Comparison of ENCODE assay signal across 10 mouse cellular contexts in the genomic region with DNA sequence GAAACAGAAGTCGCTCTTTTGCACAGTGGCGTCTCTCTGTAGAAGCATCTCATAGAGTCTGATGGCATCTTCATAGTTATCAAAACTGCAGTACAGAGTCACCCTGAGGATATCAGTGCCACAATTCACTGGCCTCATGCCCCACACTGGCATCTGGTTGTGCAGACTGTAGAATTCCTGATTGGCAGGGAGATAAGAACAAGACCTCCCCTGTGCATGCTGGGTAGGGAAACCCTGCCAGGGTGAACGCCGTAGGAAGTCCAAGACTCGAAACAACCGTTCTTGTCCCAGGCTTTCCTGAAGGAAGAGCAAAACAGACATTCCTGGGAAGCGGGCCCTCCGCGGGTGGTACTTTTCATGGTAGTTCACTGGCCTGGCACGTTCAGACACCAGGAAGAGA. TPM values are rescaled to one million over a fixed set of nuclear protein-coding genes. Genes with fewer than 3 reads are reported as not detected.
DNase-seq lines count a peak whose midpoint lies in the region; ATAC-seq and TF ChIP-seq lines count a peak whose summit lies in the region.
"Had no signal": no experiment of that assay in that cellular context is flagged by ENCODE, and none has a peak within 500 bp of the region (broad histone marks: within the 10 kb centered on the region; RNA-seq: fewer than 3 reads in every experiment).

No protein-coding gene starts in this region.

- H3K27me3 ChIP-seq in heart, postnatal 0 days (ENCODE audit: control insufficient read depth, insufficient read depth, low read length), result no peaks in the 10 kb centered on the region
- H3K27me3 ChIP-seq in CH12.LX (replicated peaks), result no peaks in the 10 kb centered on the region
- H3K27me3 ChIP-seq in lung, embryonic 14.5 days (ENCODE audit: insufficient read depth, low read length), result no peaks in the 10 kb centered on the region
- H3K27me3 ChIP-seq: hindbrain, embryonic 15.5 days had no signal

- no peak for TF ChIP-seq RAD21 in CH12.LX (IDR thresholded peaks at IDR 0.05; ENCODE audit: low read depth, low read length)

- peak overlapping the region; percentile 40 for H3K4me3 ChIP-seq in heart, postnatal 0 days (ENCODE audit: low read depth, low read length)
- peak overlapping the region; percentile 67 to 79 (median 78) for H3K4me3 ChIP-seq in CH12.LX (replicated peaks in 1 of 3; ENCODE audit: low read depth in 2 of 3, low read length in 2 of 3, poor library complexity in 1 of 3)
- peak overlapping the region; percentile 19 for H3K4me3 ChIP-seq in lung, embryonic 14.5 days (ENCODE audit: low read depth, low read length)
- H3K4me3 ChIP-seq: hindbrain, embryonic 15.5 days had no signal

- H3K27ac ChIP-seq in heart, postnatal 0 days (ENCODE audit: low read depth), result peak overlapping the region; percentile 82
- peak overlapping the region; percentile 44; the same call in 1 of the 2 replicates for H3K27ac ChIP-seq in CH12.LX (ENCODE audit: insufficient read depth, low read depth)
- peak overlapping the region; percentile 50; the same call in 1 of the 2 replicates for H3K27ac ChIP-seq in lung, embryonic 14.5 days (ENCODE audit: low read depth)
- H3K27ac ChIP-seq: hindbrain, embryonic 15.5 days had no signal

- no peaks in the 10 kb centered on the region for H3K36me3 ChIP-seq in heart, postnatal 0 days (replicated peaks; ENCODE audit: control insufficient read depth, insufficient read depth, low read length)
- peaks cover 0 to 9% of the 10 kb centered on the region in 2 experiments for H3K36me3 ChIP-seq in CH12.LX (replicated peaks in 1 of 2; ENCODE audit: control insufficient read depth in 1 of 2, insufficient read depth in 1 of 2, low read length in 1 of 2)
- H3K36me3 ChIP-seq in lung, embryonic 14.5 days (ENCODE audit: insufficient read depth), result no peaks in the 10 kb centered on the region
- H3K36me3 ChIP-seq: hindbrain, embryonic 15.5 days had no signal

- dilution Hi-C loops in CH12.LX (cut with MboI; ENCODE audit: extremely low pct_ligation_motif_present, extremely low pct_unique_long_range_greater_than_20kb, low sequenced_read_pairs), result no loop called here

- peaks cover 34% of the 10 kb centered on the region for H3K79me2 ChIP-seq in CH12.LX (replicated peaks; ENCODE audit: control insufficient read depth, extremely low read depth, insufficient read depth, poor library complexity, severe bottlenecking)

- DNase-seq in heart, postnatal 0 days (ENCODE audit: low spot score), result no peak
- DNase-seq in heart, postnatal 36 days, result no peak
- DNase-seq in CH12.LX (ENCODE audit: extremely low read depth) (no peak), ZHBTc4 (ENCODE audit: low read depth, low spot score) (peak; percentile 29)
- no peak for DNase-seq in lung, embryonic 14.5 days
- DNase-seq in retina, embryonic 14.5 days (ENCODE audit: low spot score), result no peak

- intact Hi-C loops in heart, postnatal 36 days (cut with DNase I), result loop anchor here (5.0 kb wide), 1 partner anchor 124 kb away; no protein-coding TSS in a partner anchor

- no peak for TF ChIP-seq POLR2A in CH12.LX (IDR thresholded peaks at IDR 0.05; ENCODE audit: low read depth, low read length)

- TF ChIP-seq EP300 in heart, postnatal 0 days (IDR thresholded peaks at IDR 0.05; ENCODE audit: low read depth), result no peak
- no peak for TF ChIP-seq EP300 in CH12.LX (IDR thresholded peaks at IDR 0.05; ENCODE audit: low read length)

- TF ChIP-seq CTCF in heart, postnatal 0 days (IDR thresholded peaks at IDR 0.05; ENCODE audit: low read depth), result no peak
- TF ChIP-seq CTCF in CH12.LX (conservative IDR thresholded peaks at IDR 0.05 in 1 of 2, IDR thresholded peaks at IDR 0.05 in 1 of 2; ENCODE audit: low read depth in 2 of 2, low read length in 2 of 2), result no peak
- TF ChIP-seq CTCF in lung, embryonic 14.5 days (IDR thresholded peaks at IDR 0.05; ENCODE audit: low read depth), result no peak

- no peak overlapping the region for H3K9ac ChIP-seq in heart, postnatal 0 days (replicated peaks; ENCODE audit: low read depth, low read length)
- H3K9ac ChIP-seq in CH12.LX (ENCODE audit: insufficient read depth, low read depth), result peak overlapping the region; percentile 68
- no peak overlapping the region for H3K9ac ChIP-seq in lung, embryonic 14.5 days
- H3K9ac ChIP-seq: hindbrain, embryonic 15.5 days had no signal

- WGBS in heart, postnatal 0 days, result 69% methylated on average over 10 of the region's 10 CpGs
- WGBS in lung, embryonic 14.5 days, result 84% methylated on average over 10 of the region's 10 CpGs

- H3K4me1 ChIP-seq in heart, postnatal 0 days (ENCODE audit: control insufficient read depth, insufficient read depth), result no peaks in the 10 kb centered on the region
- peaks cover 14 to 47% of the 10 kb centered on the region in 2 experiments for H3K4me1 ChIP-seq in CH12.LX (ENCODE audit: control insufficient read depth in 1 of 2, insufficient read depth in 2 of 2)
- H3K4me1 ChIP-seq in lung, embryonic 14.5 days (ENCODE audit: insufficient read depth), result no peaks in the 10 kb centered on the region
- H3K4me1 ChIP-seq: hindbrain, embryonic 15.5 days had no signal

- no peak for ATAC-seq in heart, postnatal 0 days (ENCODE audit: insufficient read depth, low read depth)
- ATAC-seq in lung, embryonic 14.5 days (ENCODE audit: insufficient read depth), result no peak
- ATAC-seq in megakaryocyte, adult 5-6 weeks (ENCODE audit: poor library complexity, severe bottlenecking), result no peak

- in situ Hi-C loops in CH12.LX (cut with MboI; ENCODE audit: low pct_ligation_motif_present, low pct_unique_long_range_greater_than_20kb, low sequenced_read_pairs), result no loop called here

- peak overlapping the region; percentile 48 for H3K4me2 ChIP-seq in heart, postnatal 0 days (ENCODE audit: low read depth, low read length)
- H3K4me2 ChIP-seq in CH12.LX (ENCODE audit: insufficient read depth, low read depth, poor library complexity, severe bottlenecking), result peak overlapping the region; percentile 98
- peak overlapping the region; percentile 40 for H3K4me2 ChIP-seq in lung, embryonic 14.5 days
- H3K4me2 ChIP-seq: hindbrain, embryonic 15.5 days; midbrain, embryonic 11.5 days had no signal

- no peaks in the 10 kb centered on the region for H3K9me3 ChIP-seq in heart, postnatal 0 days (replicated peaks; ENCODE audit: control insufficient read depth, low read length)
- no peaks in the 10 kb centered on the region for H3K9me3 ChIP-seq in CH12.LX (replicated peaks; ENCODE audit: low read length)
- H3K9me3 ChIP-seq in lung, embryonic 14.5 days (ENCODE audit: low read depth, low read length), result no peaks in the 10 kb centered on the region
- H3K9me3 ChIP-seq: hindbrain, embryonic 15.5 days had no signal

TF ChIP-seq in CH12.LX, 34 proteins besides CTCF, POLR2A, EP300 and RAD21:
- TF ChIP-seq JUND (conservative IDR thresholded peaks at IDR 0.05; ENCODE audit: low read depth, low read length), result no peak
- no peak for TF ChIP-seq ETS1 (conservative IDR thresholded peaks at IDR 0.05; ENCODE audit: low read depth, low read length)
- no peak for TF ChIP-seq NELFE (IDR thresholded peaks at IDR 0.05; ENCODE audit: low read depth, low read length)
- TF ChIP-seq MXI1 (IDR thresholded peaks at IDR 0.05; ENCODE audit: low read depth, low read length), result no peak

RNA-seq across cellular contexts. Expression of gene Fam124b, which starts 5.1 kb away (rescaled TPM):
- 0.15 and 2.7 TPM in 2 replicates for total RNA-seq in heart, postnatal 0 days (2014; rRNA removed; ENCODE audit: low replicate concordance)
- 0.81 and 0.86 TPM in 2 replicates for polyA plus RNA-seq in heart, postnatal 0 days (2015; fragmentation: Nextera tagmentation; extraction: Ambion mirVana)
- total RNA-seq in heart, postnatal 36 days (2021), result 1 to 10 TPM; 1.0 to 4.0 TPM
- total RNA-seq in CH12.LX (2012; rRNA removed) (2.5 and 3.4 TPM in 2 replicates), CH12.LX (2014; rRNA removed) (1.6 and 1.7 TPM in 2 replicates)
- polyA plus RNA-seq in CH12.LX (2012; ENCODE audit: insufficient read length, low read depth), result 3.7 and 4.9 TPM in 2 replicates
- 3.1 and 3.2 TPM in 2 replicates for polyA plus RNA-seq in lung, embryonic 14.5 days (2014; fragmentation: Nextera tagmentation; extraction: Ambion mirVana)
- total RNA-seq in megakaryocyte, adult 5-6 weeks (2015), result 0.43 TPM in 1 of 2 replicates, not detected in the other
- not detected in 2 replicates for total RNA-seq in megakaryocyte, adult 5-6 weeks (2017)
- total RNA-seq: MEL had no signal

Comparison
In these comparisons a context has a peak if more than half of its experiments do, and no peak if none do; other contexts are left out.
1. H3K4me2 ChIP-seq: peak in every context shown above with its lines; median percentile 98 in CH12.LX; 48 in heart, postnatal 0 days; 40 in lung, embryonic 14.5 days.
2. H3K4me3 ChIP-seq: peak in every context shown above with its lines; median percentile 78 in CH12.LX; 40 in heart, postnatal 0 days; 19 in lung, embryonic 14.5 days.